Mouse (Mus musculus): Measurements from ENCODE around the gene Fndc7.
"Not testable (repeated sequence)": the region's sequence is repeated elsewhere in the genome, so short reads cannot be mapped to it uniquely, and the experiment has no call there.

Fndc7 gene

DNA sequence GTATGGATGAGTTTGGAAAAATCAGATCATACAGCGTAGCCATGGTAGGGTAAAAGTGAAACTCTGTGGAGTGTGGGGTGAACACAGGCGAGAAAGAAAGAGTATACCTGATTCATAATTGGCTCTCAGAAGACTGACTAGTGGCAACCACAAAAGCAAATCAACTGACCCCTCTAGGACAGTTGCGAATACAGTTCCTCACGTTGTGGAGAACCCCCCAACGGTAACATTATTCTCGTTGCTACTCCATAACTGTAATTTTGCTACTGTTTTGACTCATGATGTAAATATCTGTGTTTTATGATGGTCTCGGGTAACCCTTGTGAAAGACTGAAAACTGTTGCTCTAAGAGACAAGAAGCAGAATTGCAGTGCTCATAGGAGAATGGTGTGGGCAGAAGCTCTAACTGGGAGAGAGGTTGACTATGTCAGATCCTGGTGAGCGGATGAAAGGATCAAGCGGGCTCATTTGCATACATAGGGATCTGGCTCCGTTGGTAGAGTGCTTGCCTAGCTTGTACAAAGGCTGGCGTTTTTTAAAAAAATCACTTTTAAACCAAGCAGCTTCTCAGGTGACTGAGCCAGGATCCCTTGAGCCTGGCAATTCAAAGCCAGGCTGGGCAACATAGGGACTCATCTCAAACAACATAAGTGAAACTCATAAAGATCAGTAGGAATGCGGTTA is 2.7 kb downstream of the Fndc7 start:
- DNase-seq (ENCODE audit: low spot score), result no peak

DNA sequence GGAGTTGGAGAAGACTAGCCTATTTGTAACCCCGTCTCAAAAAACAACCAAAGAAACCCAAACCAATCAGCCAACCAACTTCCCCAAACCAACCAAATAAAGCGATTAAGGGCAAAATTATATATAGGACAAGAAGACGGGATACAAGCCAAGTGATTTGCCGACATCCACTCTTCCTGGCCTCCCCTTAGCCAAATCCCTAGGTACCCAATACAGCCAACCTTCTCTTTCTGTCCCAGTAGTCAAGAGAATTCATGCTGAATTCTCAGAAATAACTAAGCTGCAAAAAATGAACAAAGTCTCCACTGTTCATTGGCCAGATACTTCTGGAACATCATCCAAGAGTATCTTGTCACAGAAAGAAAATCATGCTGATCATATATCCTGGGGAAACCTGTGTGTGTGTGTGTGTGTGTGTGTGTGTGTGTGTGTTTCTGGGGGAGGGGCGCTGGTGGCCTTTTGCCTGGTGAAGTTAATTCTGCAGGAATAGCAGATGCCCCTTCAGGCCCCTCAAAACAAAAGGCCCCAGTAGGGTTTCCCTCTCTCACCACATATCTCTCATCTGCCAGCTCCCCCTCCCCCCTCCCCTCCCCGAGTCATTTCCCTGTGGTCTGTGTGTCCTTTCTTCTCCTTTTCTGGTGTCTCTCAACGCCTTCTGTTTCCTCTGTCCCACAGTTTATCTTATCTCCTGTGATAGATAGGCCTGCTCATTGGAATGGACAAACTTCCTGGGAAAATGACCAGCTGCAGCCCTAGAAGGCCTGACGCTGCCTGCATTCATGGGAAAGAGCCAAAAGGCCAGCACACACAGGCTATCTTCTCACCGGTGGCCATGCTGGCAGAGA is 3.9 kb downstream of the Fndc7 start:
- no peak for DNase-seq (ENCODE audit: low spot score)

DNA sequence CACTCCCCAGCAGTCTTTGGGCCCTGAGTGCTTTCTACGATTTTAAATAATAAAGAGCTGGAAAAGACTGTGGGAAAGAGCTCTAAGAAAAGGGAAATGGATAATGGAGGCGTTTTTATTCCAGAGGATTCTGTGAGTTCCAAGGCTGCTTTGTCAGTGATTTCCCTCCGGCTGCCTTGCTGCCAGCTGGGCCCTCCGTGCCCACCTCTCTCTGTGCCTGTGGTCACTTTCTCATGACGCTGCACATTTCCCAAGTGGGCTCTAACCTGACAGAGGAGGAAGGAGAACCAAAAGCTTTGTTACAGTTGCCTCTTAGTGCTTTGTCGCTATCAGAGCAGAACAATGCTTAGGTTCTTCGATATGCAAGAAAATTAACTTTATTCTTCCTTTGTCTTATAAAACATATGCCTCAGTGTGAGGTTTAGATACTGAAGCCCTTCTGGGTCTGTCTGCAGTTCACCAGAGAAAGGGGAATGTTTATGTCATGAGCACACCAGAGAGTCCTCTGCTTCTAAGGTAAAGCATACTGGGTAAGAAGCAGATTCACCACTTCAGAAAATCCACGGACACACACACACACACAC is 5.0 kb downstream of the Fndc7 start:
- DNase-seq (ENCODE audit: low spot score), result no peak

DNA sequence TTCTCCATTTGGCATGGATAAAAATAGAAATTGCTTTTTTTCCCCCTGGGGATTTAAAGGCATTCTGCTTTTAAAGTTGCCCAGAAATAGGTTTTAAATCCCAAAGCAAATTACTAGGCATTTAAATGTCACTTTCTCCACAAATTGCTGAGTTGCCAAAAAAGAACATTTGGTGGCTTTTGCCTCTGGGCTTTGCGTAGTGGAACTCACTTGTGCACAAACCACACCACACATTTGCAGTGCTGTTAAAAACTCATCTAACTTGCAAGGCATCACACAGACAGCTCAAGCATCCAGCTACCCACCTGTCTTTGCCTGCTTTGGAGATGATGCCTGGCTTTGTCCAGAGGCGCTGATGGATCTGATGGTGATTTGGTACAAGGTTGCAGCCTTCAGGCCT is 6.7 kb downstream of the Fndc7 start:
- no peak for DNase-seq (ENCODE audit: low spot score)

DNA sequence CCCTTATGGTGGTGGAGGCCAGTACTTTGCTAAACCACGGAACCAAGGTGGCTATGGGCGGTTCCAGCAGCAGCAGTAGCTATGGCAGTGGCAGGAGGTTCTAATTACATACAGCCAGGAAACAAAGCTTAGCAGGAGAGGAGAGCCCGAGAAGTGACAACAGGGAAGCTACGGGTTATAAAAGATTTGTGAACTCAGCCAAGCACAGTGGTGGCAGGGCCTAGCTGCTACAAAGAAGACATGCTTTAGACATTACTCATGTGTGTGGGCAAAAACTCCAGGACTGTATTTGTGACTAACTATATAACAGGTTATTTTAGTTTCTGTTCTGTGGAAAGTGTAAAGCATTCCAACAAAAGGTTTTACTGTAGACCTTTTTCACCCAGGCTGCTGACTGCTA is 7.9 kb downstream of the Fndc7 start:
- DNase-seq (ENCODE audit: low spot score), result not testable (repeated sequence)

DNA sequence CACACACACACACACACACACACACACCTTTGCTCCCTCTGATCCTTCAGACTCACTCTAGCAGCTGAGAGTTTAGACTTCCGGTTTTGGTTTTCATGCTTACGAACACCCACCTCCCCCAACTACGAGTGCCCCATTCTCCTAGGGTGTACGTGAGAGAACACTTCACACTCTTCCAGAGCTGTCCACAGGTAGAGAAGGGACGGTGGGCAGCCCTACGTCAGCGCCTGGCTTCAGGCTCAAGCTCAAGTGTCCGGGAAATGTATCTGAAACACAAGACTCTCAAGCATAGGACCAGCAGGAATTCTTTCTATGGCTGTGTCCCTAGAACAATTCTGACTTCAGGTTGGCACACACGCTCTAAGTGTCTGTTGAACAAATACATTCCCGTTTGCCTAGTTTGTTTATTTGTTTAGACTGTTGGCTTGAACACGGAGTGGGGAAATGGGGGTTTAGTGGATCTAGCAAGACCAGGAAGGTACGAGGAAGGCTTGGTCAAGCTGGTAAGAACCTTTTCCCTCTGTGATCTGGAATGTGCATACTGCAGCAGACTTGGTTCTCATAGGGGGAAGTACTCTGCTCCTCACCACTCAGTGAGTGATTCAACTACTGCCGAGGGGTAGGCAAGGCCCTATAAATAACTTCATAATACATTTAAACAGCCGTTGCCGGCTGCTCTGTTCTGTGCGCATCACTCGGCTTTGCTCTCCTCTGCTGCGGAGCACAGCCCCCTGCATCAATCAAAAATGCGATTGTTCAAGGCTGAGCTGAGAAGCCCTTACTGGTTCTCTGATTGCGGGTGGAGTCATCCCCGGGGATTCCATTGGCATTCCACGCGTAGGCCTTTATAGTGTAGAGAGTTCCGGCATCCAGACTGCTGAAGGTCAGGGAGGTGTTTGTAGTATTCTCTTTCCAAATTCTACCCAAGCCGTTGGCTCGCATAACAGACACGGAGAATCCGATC is 9.0 kb downstream of the Fndc7 start:
- no peak for DNase-seq (ENCODE audit: low spot score)

DNA sequence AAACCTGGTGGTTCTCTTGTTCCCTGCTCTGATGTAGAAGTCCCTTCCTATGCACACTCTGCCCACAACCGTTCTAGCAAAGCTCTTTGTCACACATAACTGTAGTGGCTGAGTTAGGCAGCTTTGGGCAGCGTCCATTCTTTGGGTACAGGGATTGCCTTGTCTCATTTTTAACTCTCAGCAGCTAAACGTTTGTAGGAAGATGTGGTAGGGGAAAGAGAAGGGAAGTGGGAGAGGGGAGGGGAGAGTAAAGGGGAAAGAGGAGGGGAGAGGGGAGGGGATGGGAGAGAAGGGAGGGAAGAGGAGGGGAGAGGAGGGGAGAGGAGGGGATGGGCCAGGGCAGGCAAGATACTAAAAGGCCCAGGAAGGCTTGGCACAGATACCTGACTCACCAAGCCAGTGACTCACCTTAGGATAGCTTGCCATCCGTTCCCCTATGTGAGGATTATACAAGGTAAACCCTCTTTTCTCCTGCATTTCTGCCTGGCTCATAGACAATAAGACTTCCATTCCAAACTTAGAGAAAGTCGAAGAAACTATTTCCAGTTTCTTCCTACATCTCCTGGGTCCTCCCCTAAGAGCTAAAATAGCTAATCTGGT is 9.9 kb downstream of the Fndc7 start:
- DNase-seq (ENCODE audit: low spot score), result no peak

DNA sequence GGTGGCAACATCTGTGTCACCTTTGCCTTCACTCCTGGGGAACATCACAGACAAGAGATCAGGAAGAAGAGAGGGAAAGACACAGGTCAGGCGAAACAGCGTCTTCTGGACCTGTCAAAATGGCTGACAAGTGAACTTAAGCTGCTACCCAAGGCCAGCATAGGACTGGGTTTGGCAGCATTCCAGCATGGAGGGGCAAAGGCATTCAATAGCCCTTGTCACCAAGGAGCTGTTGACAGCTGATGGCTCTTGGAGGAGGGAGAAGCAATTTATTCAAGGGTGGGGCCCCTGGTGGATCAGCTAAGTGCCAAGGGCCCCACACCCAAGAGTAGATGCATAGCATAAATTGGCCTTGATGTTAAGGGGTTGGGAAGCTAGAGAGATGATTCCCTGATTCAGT is 10.7 kb downstream of the Fndc7 start:
- DNase-seq (ENCODE audit: low spot score), result no peak

DNA sequence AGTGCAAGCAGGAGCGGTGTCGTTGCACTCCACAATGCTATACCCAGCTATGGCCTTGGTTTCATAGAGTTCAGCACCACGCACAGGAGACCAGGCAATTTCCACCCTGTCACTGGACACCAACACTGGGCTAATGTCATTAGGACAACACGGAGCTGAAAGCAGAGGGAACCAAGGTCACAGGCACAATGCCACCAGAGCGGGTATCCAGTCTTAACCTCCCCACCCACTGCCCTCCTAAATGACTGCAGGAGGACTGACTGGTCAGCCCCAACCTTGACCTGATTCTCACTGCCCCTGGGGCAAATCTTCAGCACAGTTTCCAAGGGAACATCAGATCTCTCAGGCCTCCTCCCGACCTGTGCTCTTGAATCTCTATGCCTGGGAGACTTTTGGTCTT is 19.2 kb downstream of the Fndc7 start:
- DNase-seq (ENCODE audit: low spot score), result no peak

DNA sequence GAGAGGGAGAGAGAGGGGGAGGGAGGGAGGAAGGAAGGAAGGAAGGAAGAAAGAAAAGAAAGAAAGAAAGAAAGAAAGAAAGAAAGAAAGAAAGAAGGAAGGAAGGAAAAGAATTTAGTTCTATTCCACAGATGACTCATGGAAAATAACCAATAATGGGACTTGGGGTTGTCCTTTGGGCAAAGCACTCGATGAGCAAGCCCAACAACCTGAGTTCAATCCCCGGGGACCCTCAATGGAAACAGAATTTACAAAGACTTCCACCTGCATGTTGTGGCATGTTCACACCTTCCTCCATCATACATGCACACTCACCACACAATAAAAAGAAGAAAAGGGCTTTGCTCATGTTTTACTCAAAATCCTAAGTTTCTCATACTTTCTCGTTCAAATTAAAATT is 22.4 kb downstream of the Fndc7 start:
- no peak for DNase-seq (ENCODE audit: low spot score)

DNA sequence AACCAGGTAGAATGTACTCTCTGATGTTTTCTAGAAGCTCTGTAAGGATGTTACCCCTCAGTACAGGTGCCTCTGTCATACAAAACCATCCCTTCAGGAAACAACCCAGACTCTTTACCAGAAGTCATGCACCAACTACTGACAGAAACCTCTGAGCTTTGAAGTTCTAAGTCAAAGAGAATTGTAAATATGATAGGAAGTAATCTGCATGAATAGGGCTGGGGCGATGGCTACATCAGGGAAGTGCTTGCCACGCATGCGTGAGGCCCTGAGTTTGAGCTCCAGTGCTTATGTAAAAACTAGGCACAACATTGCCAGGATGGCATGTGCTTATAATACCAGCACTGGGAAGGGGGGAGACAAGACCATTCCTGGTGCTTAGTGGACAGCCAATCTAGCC is 24.1 kb downstream of the Fndc7 start:
- DNase-seq (ENCODE audit: low spot score), result no peak

DNA sequence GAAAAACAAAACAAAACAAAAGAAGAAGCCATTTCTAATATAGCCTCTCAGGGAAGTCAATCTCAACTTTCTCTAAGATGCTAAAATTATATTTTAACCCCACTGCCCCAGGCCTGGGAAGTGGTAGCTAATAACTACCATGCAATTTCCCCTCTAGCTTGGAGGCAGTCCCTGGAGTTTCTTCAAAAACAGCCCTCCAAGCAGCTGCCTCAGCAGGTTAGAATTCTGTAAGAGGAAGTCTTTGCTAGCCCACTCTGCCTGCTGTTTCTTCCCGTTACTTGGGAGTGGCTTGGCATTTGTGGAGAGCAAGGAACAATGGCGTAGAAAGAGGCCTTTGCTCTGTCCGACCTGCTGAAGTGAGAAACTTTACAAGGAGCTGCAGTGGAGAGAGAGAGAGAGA is 24.7 kb downstream of the Fndc7 start:
- DNase-seq (ENCODE audit: low spot score), result no peak

DNA sequence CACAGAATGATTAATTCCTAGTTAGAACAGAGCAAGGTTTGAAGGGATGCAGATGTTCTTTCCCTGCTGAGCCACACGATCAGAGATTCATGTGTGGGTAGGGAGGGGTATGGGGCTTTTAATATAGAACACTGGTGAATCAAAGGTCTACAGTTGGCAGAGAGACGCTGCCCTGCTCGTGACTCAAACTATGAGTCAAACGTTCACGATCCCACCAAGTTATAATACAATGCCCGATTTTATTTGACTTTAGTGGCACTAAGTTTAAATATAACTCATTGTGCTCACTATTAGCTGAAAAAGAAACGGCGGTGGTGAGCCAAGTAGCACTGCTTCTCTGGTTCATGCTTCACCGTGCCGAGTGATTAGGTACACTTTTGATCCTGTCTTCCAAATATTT is 26.7 kb downstream of the Fndc7 start:
- no peak for DNase-seq (ENCODE audit: low spot score)

DNA sequence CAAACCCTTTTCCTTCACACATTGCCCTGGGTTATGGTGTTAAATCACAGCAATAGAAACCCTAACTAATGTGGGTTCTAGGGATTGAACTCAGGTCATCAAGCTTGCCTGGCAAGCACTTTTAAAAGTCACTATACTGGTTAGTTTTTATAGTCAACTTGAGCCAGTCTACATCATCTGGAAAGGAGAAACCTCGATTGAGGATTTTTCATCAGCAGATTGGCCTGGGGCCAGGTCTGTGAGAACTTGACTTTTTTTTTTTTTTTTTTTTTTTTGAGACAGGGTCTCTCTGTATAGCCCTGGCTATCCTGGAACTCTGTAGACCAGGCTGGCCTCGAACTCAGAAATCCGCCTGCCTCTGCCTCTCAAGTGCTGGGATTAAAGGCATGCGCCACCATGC is 27.5 kb downstream of the Fndc7 start:
- not testable (repeated sequence) for DNase-seq (ENCODE audit: low spot score)

DNA sequence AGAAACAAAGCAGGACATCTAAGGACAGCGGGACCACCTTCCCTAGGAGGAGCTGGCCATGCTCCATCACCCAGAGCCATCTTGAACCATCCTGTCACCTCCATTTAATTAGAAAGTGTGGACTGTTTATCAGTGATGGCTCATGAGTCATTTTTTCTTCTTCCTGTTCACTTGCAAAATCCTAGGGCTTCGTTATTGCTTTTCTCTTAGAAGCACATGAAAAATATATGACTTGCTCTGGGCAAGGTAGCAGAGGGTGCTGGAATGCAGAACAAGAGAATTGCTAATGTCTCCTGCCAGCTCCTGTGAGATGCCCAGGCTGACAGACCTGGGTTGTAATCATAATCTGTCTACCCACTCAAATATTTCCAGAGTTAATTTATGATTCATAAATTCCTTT is 29.0 kb downstream of the Fndc7 start:
- no peak for DNase-seq (ENCODE audit: low spot score)

DNA sequence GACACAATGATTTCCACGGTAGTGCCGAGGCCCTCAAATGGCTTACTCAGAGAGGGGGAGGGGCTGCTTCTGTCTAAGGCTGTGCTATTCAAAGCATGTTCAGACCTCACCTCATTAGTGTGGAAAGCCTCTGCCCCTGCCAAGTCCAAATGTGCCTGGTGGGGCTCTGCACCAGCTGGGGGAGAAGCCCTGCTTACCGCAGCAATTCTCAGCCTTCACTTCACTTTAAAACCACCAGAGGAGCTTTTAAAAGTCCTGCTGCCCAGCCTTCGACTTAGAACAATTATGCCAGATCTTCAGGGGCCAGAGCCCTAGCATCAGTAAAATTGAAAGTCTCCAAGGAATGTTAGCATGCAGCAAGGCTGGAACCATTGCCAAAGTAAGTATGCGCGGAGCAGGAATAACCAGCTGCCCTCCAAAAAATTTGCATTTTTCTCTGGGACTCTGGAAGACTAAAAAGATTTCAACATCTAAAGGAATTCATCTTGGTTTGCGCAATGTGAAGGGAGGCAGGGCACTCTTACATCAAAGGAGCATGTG is 31.5 kb downstream of the Fndc7 start:
- no peak for DNase-seq (ENCODE audit: low spot score)

DNA sequence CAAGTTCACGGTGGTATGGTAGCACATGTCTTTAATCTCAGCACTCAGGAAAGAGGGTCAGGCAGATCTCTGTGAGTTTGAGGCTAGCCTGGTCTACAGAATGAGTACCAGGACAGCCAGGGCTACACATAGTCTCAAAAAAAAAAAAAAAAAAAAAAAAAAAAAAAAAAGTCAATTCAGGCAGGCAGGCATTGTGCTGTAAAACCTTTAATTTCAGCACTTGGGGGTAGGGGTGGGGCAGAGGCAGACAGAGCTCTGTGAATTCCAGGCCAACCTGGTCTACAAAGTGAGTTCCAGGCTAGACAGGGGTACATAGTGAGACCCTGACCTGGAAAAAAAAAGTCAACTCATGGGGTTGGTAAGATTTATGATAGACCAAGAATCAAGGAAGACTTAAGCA is 32.1 kb downstream of the Fndc7 start:
- DNase-seq (ENCODE audit: low spot score), result no peak

DNA sequence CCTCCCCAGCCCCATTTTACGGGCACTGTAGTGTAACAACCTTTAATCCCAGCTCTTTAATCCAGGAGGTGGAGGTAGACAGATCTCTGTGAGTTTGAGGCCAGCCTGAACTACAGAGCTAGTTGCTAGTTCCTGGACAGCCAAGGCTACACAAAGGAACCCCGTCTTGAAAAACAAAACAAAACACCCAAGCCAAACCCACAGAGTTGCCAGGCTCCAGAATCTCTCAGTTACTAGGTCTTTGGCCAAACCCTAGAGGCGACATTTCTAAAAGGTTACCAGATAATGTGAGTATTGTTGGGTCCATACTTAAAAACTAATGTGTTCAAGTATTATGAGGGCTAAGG is 32.7 kb downstream of the Fndc7 start:
- no peak for DNase-seq (ENCODE audit: low spot score)

DNA sequence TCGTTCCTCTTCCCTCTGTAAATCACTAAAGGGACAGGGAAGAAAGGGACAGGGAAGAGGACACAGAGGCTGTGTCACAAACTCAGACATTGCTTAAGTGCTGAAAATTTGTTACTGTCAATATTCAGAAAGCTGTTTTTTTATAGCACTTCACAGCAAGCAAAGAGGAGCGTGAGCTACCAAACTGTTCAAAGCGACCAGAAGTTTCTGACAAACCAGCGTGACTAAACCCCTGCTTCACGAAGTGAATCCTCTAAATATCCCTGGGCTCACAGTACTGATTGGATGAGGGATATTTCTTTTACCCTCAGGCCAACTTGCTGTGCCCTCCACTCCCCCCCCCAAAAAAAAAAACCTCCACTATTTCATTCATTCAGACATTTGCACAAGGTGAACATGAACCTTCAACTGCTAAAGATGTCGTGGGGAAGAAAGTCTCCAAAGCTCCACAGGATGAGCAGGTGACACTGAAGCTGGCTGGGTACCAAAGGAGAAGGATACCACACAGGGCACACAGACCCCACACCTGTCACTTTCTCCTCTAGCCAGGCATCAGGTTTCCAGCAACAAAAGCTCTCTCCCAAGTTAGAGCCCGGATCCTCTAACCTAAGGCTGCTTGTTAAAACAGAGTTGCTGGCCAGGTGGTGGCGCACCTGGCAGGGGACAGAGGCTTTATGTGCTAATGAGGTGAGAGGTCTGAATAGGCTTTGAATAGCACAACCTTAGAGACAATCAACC is 33.3 kb downstream of the Fndc7 start:
- DNase-seq (ENCODE audit: low spot score), result no peak

DNA sequence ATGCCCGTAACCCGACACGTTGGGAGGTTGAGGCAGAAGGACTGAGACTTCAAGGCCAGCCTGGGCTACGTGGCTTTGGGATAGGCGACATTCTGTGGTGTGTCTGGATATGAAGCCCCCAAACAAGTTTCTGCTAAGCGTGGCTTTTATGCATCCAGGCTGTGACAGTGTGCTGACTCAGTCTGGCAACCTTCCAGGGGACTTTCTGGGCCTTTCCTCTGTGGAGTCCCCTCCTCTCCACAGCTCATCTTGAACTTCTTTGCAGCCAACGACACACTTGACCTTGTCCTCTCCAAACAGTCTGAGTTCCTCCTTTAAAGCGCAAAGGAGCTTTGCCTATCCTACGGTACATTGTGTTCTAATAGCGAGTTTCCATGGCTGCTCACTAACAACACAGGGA is 33.9 kb downstream of the Fndc7 start:
- DNase-seq (ENCODE audit: low spot score), result no peak

DNA sequence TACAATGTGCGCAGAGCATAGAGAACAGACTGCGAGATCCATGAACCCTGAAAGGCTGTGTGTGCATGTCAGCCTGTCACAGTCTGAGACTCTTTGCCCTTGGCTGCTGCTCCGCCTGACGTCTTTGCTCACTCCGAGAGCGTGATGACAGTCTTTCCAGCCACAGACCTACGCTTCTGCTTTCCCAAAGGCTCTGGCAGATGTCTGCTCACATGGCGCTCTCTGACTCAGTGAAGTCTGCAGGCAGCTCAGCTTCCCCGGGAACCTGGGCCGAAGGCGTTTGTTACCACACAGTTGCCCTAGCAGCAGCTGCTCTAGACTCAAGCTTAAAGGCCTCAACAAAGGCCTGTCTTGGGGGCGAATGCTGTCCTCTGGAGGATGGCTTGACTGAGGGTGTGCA is 34.4 kb downstream of the Fndc7 start:
- DNase-seq (ENCODE audit: low spot score), result no peak
